Mouse (Mus musculus) neutrophil, adult 65 days (primary cell): ENCODE results near the gene Irf8. TPM values are rescaled to one million over a fixed set of nuclear protein-coding genes. Genes with fewer than 3 reads are reported as not detected.

Experiments
- total RNA-seq: library from RNA; stranded (reverse); gene quantifications from 2 replicates; pipeline ENCODE4 v1.2.4, GENCODE M21; 2023

The Irf8 gene
- 65.3 and 75.5 TPM in 2 replicates for total RNA-seq

GRCm38 (mm10) chr8:120735770-120736481, at the start of gene Irf8:
Gene Irf8 (plus strand): TSS chr8:120736358.

Other genes starting within 250 kb of the Irf8 start
- gene Gins2, start 147.1 kb upstream of the Irf8 start, total RNA-seq: 10.4 and 19.8 TPM in 2 replicates
- not detected in 2 replicates for gene 1190005I06Rik, start 88.7 kb upstream of the Irf8 start, total RNA-seq
- not detected in 2 replicates for gene Gm27021, start 68.3 kb upstream of the Irf8 start, total RNA-seq
- gene Cox4i1, start 68.1 kb upstream of the Irf8 start, total RNA-seq: 356 and 399 TPM in 2 replicates
- 18.8 and 29.8 TPM in 2 replicates for gene Emc8, start 67.8 kb upstream of the Irf8 start, total RNA-seq